Mouse (Mus musculus) embryonic stem cell, embryonic (primary cell): ENCODE results near the gene Mrgprb8.
"Not testable (repeated sequence)": the region's sequence is repeated elsewhere in the genome, so short reads cannot be mapped to it uniquely, and the experiment has no call there.

ENCODE experiments used
- CTCF ChIA-PET, 4 experiments: fragments of 300-600 bp in 2 of 4; fragments of 350-600 bp in 2 of 4; sonication (Branson Sonifier 250); formaldehyde crosslinking; loops; one replicate each; lab custom pipeline; 2022; ENCODE audit warnings: inconsistent platforms in 2 of 4; lab: Charles Lee
- POLR2A ChIA-PET, 4 experiments: fragments of 300-600 bp in 2 of 4; fragments of 350-600 bp in 2 of 4; sonication (Branson Sonifier 250); formaldehyde crosslinking; loops; one replicate each; lab custom pipeline; 2022; ENCODE audit warnings: antibody characterized with exemption in 4 of 4, inconsistent platforms in 1 of 4; lab: Charles Lee

Mrgprb8 gene

DNA sequence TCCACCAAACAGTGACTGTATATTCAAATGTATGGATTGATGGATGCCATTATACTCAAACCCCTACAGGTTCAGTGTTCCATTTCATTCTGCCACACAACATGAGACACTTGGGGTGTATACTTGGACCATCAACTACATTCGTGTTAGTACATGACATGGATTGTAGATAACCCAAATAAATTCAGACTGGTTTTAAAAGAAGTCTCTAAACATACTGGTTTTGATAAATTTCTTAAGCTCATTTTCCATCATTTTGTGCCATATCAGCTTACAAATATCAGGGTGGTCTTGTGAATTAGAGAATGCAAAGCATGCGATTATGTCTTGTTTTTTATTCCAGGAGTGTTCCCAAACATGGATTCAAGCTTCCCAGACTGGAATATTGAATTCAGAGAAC, at the start of gene Mrgprb8:
Mrgprb8 (plus strand) TSS at position 301 of the 400 bp plus-strand sequence.
- ChIA-PET POLR2A (no interaction called here), CTCF (no interaction called here)

DNA sequence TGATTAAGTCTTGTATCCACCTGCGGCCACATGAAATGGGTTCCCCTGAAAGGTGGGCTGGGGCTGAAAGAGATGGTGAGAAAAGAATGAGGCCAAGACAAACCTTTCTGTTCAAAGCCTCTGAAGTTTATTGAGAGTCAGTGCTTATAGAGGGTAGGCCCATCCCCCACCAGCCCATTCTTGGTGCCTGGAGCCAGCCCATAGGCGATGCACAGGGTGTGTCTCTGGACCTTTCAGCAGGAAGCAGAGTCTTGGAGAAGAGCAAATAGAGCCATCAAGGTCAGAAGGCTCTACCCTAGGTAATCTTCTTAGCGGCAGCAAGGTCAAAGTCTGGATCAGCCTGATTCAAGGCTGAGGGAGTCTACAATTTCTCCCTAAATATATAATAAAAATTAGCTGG, 47.6 kb downstream of the Mrgprb8 start:
- CTCF ChIA-PET = interaction anchor here in 1 of 4 experiments (0.6 kb wide), 1 partner anchor 315 kb away, joined by 3 read pairs; no protein-coding TSS in a partner anchor
- POLR2A ChIA-PET = not testable (repeated sequence)

DNA sequence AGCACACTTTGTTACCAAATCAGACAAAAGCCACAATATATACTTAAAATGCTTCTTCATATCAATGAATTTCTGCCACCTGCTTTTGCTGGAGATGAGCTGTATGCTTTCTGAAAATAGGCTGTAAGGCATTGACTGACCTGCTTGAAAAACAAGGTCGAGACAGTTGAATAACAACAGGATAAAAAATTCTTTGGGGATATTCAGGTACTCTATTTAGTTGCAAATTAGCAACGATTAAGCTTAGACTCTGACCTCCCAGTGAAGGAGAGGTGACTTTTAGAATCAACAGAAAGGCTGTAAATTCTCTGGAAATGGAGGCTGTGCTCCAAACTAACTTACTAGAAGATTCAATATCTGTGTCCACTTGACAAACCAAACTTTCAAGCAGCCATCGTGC, 48.3 kb downstream of the Mrgprb8 start:
- POLR2A ChIA-PET = no interaction called here

More for the DNA sequence above, 48.3 kb downstream of the Mrgprb8 start:
- CTCF ChIA-PET = interaction anchor here in 1 of 4 experiments (0.6 kb wide), 1 partner anchor 315 kb away, joined by 3 read pairs; no protein-coding TSS in a partner anchor
